Mouse (Mus musculus): ENCODE measurements at regions not wholly inside any gene's neighbourhood (a gene's known extent, or its start where the extent isn't known, plus 50 kb on each side); places are given as distances from the start of the nearest gene placed in this dataset.

GRCm38 (mm10) chr4:17360796-17361195, 2244.5 kb upstream of the Gm12353 start:
- Histone ChIP-seq H3K27ac (ENCODE audit: low read length) (no peak overlapping the region), H3K4me3 (replicated peaks; ENCODE audit: low read length) (no peak overlapping the region), H3K9me3 (replicated peaks; ENCODE audit: control insufficient read depth, low read length) (no peaks in the 10 kb centered on the region), H3K4me2 (ENCODE audit: low read depth, low read length) (no peak overlapping the region), H3K27me3 (ENCODE audit: control insufficient read depth, insufficient read depth, low read length) (no peaks in the 10 kb centered on the region), H3K9ac (ENCODE audit: low read length) (no peak overlapping the region), H3K4me1 (ENCODE audit: control insufficient read depth, insufficient read depth, low read length) (no peaks in the 10 kb centered on the region), H3K36me3 (ENCODE audit: control insufficient read depth, insufficient read depth, low read length) (no peaks in the 10 kb centered on the region)
- WGBS: 81% methylated on average over 2 of the region's 2 CpGs
- no peak for ATAC-seq (ENCODE audit: insufficient read depth, low FRiP score)

Measured in stomach, embryonic 16.5 days (tissue).